Mouse (Mus musculus): ENCODE data around the gene Clasp1.
"Not testable (repeated sequence)": the region's sequence is repeated elsewhere in the genome, so short reads cannot be mapped to it uniquely, and the experiment has no call there.

Clasp1 gene

DNA sequence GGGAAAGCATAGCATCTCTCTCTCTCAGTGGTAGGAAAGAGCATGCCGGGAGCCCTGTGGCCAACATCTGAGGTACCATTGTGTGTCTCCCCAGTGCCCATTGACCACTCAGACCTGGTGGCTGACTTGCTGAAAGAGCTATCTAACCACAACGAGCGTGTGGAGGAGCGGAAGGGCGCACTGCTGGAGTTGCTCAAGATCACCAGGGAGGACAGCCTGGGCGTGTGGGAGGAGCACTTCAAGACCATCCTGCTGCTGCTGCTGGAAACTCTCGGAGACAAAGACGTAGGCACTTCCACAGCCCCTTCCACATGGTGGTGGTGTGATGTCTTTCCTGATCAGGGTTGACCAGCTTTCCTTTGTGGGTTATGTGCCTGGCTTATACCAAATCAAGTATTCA lies 192.3 kb downstream of the Clasp1 start:
- DNase-seq (ENCODE audit: low spot score), result no peak

- DNase-seq (ENCODE audit: low spot score), result no peak
Measured at GRCm38 (mm10) chr1:118589721-118590120, 200.9 kb downstream of the Clasp1 start.

- DNase-seq (ENCODE audit: low spot score), result no peak
Measured at GRCm38 (mm10) chr1:118592933-118593332, 204.1 kb downstream of the Clasp1 start.

- DNase-seq (ENCODE audit: low spot score), result no peak
Measured at GRCm38 (mm10) chr1:118595395-118595794, 206.5 kb downstream of the Clasp1 start.

DNA sequence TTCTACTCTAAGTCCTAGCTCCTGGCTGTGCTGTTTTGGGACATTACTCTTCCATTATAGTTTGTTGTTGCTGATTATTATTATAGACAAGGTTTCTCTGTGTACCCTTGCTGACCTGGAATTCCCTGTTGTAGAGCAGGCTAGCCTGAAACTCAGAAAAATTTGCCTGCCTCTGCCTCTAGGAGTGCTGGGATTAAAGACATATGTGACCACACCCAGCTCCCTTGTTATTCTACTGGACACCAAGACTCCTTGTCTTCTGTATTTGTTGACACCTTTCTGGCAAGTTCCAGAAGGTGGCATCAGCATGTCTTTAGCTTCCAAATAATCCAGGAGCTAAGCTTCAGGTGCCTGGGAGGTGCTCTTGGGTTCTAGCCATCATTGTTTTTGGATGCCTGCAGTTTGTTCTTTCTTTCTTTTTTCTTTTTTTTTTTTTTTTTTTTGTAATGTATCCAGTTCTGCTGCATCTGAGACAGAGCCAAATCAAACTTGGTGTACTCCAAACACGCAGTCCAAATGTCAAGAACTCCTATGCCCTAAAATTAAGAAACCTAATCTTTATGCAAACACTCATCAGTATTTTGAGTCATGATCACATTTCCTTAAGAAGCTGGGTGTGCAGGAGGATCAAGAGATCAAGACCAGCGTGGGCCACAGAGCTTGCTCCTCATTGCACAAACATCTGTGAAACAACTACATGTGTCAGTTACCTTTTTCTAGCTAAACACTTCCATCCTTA lies 208.8 kb downstream of the Clasp1 start:
- DNase-seq (ENCODE audit: low spot score), result no peak

- no peak for DNase-seq (ENCODE audit: low spot score)
Measured at GRCm38 (mm10) chr1:118598339-118598738, 209.5 kb downstream of the Clasp1 start.

GRCm38 (mm10) chr1:118613631-118614183 lies 224.8 kb downstream of the Clasp1 start:
- no peak for DNase-seq (ENCODE audit: low spot score)

DNA sequence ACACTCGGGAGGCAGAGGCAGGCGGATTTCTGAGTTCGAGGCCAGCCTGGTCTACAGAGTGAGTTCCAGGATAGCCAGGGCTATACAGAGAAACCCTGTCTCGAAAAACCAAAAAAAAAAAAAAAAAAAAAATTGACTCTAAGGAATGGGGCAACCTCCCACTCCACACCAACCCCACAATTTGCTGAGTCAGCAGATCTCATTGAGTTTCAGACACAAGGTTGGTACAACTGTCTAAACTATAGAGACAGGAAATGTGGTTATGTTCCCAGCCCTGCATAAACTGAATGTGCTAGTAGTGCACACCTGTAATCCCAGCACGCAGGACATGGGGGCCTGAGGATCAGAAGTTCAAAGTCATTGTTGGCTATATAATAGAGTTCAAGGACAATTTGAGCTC lies 232.2 kb downstream of the Clasp1 start:
- DNase-seq (ENCODE audit: low spot score), result not testable (repeated sequence)

- DNase-seq (ENCODE audit: low spot score), result no peak
Measured at GRCm38 (mm10) chr1:118622857-118623256, 234.0 kb downstream of the Clasp1 start.

DNA sequence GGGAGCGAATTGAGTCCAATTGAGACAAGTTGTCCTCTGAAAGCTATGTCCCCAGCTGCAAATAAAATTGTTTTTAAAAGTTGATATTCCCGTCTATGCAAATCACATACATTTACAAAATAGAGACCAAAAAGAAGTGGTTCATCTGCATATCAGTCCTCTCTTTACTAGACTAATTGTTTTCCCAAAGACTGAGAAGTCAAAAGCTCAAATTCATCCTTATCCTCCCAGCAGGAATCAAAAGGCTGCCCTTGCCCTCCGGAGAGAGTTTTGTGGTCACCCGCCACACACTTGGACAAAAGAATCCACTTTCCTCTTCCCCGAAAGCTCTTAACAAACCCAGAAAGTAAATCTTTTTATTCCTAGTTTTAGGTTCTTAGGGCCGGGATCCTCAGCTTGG lies 236.6 kb downstream of the Clasp1 start:
- no peak for DNase-seq (ENCODE audit: low spot score)

DNA sequence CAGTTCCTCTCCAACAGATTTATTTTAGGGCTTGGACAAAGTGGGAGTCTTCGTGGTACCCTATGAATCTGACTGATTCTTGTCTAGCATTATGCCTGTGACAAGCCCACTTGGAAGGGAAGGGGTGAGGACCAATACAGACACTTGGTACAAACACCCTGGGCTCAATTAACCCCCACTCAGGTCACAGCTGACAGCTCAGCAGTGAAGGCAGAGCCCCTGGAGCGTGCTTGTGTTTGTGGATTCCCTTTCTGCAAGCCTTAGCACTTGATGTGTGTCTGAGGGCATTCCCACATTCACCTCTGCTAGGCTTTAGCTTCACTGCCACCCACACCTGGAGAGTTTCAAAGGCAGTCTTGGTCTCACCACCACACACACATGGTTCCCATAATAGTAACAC lies 237.1 kb downstream of the Clasp1 start:
- DNase-seq (ENCODE audit: low spot score), result no peak

GRCm38 (mm10) chr1:118626452-118626851 lies 237.6 kb downstream of the Clasp1 start:
- DNase-seq (ENCODE audit: low spot score), result no peak

DNA sequence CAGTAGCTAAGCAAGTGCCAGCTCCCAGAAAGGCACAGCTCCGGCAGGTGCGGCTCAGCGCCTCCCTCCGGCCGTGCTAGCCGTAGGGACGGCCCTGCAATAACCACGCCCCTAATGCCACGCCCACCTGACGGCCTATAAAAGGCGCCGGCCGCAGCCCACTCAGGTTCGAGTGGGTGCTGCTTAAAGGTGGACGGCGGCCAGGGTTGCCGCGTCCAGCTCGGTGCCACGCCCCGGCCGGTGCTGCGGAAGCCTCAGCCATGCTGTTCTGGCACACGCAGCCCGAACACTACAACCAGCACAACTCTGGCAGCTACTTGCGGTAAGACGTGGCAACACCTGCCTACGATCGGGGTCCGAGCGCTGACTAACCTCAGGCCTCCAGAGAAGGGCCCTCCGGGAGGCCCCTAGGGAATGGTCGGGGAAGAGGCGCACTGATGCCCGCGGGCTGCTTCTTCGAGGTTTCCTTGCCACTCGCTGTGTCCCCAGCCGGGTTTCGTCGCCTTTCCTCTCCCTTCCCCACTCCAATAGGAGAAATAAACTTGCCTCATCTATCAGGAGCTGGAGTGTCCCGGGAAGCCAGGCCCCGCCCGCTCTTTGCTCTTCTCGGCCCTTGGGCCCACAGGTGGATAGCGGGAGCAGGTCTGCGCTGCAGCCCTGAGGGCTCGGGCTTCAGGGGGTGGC lies 239.1 kb downstream of the Clasp1 start, which contains the start of gene Tfcp2l1:
TSS of gene Tfcp2l1 (plus strand) at position 165 of the 684 bp plus-strand sequence.
- peak; percentile 21 for DNase-seq (ENCODE audit: low spot score)

DNA sequence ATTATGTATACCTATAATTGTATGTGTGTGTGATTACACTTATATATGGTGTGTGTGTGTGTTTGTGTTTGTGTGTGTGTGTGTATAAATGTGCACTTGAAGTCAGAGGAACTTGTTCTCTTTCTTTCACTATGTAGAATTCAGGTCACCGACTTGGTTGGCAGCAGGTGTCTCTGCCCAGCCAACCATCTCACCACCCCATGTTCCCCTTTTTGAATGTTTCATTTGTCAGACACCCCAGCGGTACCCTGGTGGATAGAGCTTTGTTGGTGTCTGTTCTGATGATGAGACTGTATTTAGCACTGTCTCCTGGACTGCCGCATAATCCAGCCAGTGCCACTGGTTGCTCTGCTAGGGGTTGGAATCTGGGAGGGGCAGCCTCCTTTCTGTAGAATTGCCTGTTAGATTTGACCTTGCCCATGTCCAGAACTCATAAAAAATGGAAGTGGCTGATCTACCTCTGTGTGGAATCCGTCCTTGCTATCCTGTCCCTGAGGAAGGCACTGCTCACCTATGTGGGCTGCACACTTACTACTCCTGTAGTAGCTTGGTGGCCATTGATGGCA lies 244.6 kb downstream of the Clasp1 start:
- DNase-seq (ENCODE audit: low spot score), result no peak

DNA sequence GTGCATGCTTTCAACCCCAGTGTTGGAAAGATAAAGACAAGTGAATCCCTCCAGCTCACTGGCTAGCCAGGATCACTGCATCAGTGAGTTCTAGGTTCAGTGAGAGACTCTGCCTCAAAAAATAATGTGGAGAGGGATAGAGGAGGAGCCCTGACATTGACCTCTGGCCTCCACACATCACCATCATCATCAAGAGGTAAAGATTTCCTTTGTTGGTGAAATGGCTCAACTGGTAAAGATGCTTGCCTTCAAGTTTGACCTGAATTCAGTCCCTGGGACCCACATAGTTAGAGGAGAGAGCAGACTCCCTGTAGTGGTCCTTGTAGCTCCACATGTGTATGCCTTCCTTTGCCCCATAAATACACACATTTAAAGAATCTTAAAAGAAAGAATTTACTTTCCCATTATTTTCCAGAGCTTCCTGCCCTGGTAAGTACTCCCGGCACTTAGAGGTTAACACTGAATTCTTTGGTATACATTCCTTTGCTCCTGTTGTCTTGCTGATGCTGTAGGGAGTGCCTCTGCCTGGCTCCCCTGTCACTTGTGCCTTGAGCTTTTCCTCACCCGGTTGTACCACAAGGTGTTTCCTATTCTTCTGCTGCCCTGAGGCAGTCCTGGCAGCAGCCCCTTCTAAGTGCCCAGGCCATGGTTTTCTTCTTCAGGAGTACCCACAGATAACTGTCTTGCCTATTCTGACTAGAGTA lies 253.6 kb downstream of the Clasp1 start:
- no peak for DNase-seq (ENCODE audit: low spot score)

GRCm38 (mm10) chr1:118643138-118643979 lies 254.5 kb downstream of the Clasp1 start:
- DNase-seq (ENCODE audit: low spot score), result no peak

- no peak for DNase-seq (ENCODE audit: low spot score)
Measured at GRCm38 (mm10) chr1:118645701-118646100, 256.8 kb downstream of the Clasp1 start.

GRCm38 (mm10) chr1:118648015-118648414 lies 259.2 kb downstream of the Clasp1 start:
- no peak for DNase-seq (ENCODE audit: low spot score)

- DNase-seq (ENCODE audit: low spot score), result no peak
Measured at GRCm38 (mm10) chr1:118649933-118650770, 261.3 kb downstream of the Clasp1 start.

GRCm38 (mm10) chr1:118650771-118651080 lies 261.9 kb downstream of the Clasp1 start:
- no peak for DNase-seq (ENCODE audit: low spot score)

- no peak for DNase-seq (ENCODE audit: low spot score)
Measured at GRCm38 (mm10) chr1:118658716-118659115, 269.9 kb downstream of the Clasp1 start.

Measured in spleen, adult 12 weeks (tissue).